Mouse (Mus musculus): ENCODE measurements around the gene Dcaf15.

GRCm38 (mm10) chr8:84144636-84145245 lies 40.2 kb upstream of the Dcaf15 start:
- TF ChIP-seq POLR2A (IDR thresholded peaks at IDR 0.05; ENCODE audit: low read depth, low read length): no peak
- TF ChIP-seq CTCF (IDR thresholded peaks at IDR 0.05; ENCODE audit: extremely low read depth, insufficient read length, insufficient replicate concordance, low read depth, low read length): no peak
